Mouse (Mus musculus) urinary bladder, postnatal 25 days (tissue): ENCODE measurements around the gene Plxnb2.

ENCODE experiments used
- DNase-seq: peaks from one replicate; pipeline ENCODE4 v3.0.0; 2022; ENCODE audit warnings: low spot score

Gene Plxnb2

DNA sequence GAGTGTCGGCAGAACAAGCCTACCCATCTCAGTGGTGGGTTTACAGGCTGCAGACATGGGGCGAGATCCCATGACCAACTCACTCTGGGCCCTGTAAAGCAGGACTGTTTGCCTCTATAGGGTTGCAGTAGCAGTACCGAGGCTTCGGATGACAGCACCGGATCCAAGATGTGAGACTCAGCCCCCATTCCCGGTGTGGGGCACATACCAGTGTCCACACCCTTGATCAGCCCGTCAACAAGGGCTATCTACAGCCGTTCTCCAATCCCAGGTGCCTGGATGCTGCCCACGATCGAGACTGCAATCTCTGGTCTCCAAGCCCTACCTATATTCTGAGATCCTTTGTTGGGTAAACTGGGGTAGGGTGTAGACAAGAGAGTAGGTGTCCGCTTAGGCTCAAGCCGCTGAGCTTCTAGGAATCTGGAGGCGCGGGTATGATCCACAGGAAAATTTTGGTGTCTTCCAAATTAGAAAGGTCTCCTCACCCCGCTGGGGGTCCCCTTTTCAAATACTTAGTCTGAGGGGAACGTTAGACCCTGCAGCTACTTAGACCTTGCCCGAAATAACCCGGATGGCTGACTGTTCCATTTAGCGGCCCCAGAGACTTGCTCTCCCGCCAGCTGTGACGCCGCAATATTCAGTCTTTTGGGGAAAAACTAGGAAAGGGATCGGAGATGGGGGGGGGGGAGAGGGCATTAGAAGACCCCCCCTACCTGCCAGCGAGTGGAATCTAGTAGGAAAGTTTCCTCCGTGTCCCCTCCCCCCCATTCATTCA is 31.9 kb downstream of the Plxnb2 start:
- no peak for DNase-seq

- DNase-seq: no peak
Observed at GRCm38 (mm10) chr15:89147895-89148294, 32.7 kb downstream of the Plxnb2 start.

GRCm38 (mm10) chr15:89147456-89147855 is 33.1 kb downstream of the Plxnb2 start:
- DNase-seq: no peak

DNA sequence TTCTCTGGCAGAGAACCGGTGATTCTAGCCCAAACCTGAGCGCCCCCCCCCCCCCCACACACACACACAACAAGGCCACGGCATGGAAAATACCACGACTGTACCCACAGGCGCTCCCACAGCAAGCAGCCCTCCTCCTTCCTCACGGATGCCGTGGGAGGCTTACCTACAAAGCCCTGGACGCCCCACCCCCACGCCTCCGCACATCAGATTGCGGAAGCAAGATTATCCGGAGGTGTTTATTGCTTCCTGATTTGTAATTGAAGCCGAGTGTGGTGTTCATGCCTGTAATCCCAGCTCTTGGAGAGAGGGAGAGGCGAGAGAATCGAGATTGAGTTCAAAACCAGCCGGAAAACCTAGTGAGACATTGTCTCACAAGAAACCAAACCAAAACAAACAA is 33.6 kb downstream of the Plxnb2 start:
- DNase-seq: no peak

DNA sequence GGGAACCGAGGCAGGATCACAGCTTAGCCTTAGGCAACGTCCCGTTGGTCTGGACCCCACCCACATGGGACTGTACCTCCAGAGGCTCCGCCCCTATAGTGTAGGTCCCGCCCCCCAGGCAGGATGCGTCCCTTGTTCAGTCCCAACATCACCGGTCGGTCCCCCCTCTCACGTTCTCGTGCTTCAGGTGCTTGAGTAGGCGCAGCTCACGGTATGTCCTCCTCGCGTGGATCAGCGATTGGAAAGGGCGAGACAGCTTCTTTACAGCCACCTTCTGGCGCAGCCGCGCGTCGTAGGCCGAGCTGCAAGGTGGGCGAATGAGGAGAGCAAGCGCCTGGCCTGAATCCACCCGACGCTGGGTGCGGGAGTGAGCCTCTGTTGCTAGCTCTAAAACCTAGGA is 34.1 kb downstream of the Plxnb2 start:
- peak; percentile 58 for DNase-seq

- DNase-seq: no peak
Observed at GRCm38 (mm10) chr15:89145813-89146350, 34.7 kb downstream of the Plxnb2 start.

DNA sequence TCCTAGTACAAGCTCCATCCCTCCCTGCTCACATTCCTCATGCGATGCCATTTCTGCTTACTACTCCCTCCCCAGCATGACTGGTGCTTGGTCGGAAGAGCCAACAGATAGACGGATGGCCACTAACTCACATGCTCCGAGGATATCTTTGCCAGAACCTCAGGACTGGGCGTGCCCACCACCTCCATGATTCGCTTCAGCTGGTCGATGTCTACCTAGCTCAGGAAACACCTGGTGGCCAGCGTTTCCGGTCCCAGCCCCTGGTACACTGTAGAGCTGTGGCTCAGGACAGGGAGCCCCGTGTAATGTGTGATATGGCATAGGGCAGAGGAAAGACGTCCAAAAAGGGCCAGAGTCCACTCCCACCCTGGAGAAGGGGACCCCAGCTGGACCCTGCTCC is 35.6 kb downstream of the Plxnb2 start:
- no peak for DNase-seq

GRCm38 (mm10) chr15:89143134-89143533 is 37.5 kb downstream of the Plxnb2 start:
- DNase-seq: no peak

DNA sequence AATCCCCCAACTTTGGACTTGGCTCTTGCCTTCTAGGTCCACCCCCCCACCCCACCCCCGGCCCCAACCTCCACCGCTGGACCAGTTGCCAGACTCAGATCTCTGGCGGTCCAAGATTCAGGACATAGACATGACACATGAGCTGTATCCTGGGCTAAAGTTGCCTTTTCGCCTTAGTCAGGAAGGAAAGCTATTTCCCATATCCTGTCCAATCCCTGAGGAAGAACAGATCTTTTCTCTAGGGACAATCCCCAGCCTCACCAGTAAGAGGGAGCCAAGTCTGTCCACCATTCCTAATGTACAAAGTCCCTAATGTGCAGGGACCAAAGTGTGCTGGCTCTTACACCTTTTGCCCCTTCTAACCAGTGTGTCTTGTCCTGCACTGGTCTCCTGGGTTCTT is 38.7 kb downstream of the Plxnb2 start:
- DNase-seq: no peak

DNA sequence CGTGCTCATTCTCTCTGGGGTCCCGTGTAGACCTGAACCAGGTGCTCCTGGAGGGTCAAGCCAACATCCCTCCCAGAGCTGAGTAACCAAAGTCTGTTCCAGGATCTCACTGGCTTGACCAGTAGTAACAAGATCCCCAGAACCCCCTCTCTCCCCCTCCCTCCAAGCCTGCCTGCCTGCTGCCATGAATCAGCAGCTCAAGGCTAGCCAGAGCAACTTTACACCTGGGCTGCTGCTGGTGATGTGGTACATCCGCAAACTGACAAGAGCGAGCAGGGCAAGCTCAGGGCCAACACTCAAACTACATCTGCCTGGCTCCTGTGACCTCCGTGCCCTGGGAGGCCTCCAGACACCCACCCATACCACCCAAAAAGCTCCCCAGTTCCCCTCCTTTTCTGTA is 39.1 kb downstream of the Plxnb2 start:
- no peak for DNase-seq

GRCm38 (mm10) chr15:89140659-89141252 is 39.8 kb downstream of the Plxnb2 start, which contains the start of gene Mapk12:
Mapk12 (minus strand) TSS chr15:89140703.
- peak; percentile 52 for DNase-seq

DNA sequence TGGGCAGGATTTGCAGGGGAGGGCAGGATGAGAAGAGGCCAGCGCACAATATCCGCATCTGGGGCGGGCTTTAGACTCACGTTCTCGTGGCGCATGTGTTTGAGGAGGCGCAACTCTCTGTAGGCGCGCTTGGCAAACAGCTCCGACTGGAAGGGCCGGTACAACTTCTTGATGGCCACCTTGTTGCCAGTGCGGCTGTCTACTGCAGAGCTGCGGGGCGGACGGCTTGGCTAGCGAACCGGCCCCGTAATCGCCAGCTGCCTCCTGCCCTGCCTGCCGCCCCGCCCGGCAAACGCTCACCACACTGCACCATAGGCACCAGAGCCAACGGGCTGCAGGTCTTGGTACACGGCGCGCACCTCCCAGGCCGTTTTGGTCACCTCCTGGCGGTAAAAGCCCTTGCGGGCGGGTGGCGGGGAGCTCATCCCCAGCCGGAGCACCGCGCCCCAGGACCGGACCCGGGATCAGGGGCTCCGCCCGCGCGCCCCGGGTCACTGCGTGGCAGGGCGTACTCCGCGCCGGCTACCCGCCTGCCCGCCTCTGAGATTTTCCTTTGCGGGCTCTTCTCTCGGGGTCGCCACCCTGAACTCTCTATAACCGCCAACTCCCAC is 40.4 kb downstream of the Plxnb2 start:
- peak; percentile 71 for DNase-seq

DNA sequence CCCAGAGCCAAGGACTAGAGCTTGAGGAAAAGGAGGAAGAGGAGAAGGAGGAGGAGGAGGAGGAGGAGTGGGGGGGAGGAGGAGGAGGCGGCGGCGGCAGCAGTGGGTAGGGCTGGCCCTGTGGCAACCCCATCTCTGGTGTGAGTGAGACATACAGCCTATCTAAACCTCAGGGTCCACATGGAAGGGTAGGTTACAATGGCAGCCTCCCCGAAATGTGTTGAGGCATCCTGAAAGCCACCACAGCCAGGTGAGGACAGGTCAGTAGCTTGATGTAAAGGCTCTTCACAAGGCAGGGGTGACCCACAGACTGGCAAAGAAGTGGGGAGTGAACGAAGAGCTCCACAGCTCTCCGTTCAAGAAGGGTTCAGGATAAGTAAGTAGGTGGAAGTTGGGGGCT is 42.1 kb downstream of the Plxnb2 start:
- DNase-seq: no peak

- DNase-seq: no peak
Observed at GRCm38 (mm10) chr15:89138046-89138405, 42.6 kb downstream of the Plxnb2 start.

DNA sequence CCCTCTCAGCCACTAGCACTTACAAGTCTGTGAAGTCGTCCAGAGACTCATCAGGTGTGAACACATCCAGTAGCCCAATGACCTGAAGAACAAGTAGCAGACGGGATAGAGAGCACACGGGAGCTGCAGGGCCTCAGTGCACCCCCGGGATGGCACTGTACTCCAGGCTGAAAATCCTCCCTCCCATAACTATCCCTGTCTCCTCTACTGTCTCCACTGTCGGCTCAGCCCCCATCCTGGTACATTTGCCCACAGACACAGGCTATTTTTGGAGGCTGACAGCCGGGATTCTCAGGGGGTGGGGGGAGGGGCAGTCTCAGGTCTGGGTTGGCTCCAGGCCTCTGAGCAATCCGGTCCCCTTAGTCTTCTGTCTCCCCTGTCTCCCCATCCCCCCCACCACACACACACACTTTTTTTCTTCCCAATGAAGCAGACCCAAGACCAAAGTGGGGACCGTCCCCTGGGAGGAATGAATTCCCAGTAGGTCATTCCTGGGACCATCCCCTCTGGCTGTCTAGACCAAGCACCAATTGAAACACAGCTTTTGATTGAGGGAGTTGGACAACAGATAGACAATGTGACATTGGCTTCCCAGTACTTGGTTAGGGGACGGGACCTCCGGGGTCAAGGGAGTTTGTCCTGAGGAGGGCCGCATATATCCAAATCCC is 43.1 kb downstream of the Plxnb2 start:
- no peak for DNase-seq

DNA sequence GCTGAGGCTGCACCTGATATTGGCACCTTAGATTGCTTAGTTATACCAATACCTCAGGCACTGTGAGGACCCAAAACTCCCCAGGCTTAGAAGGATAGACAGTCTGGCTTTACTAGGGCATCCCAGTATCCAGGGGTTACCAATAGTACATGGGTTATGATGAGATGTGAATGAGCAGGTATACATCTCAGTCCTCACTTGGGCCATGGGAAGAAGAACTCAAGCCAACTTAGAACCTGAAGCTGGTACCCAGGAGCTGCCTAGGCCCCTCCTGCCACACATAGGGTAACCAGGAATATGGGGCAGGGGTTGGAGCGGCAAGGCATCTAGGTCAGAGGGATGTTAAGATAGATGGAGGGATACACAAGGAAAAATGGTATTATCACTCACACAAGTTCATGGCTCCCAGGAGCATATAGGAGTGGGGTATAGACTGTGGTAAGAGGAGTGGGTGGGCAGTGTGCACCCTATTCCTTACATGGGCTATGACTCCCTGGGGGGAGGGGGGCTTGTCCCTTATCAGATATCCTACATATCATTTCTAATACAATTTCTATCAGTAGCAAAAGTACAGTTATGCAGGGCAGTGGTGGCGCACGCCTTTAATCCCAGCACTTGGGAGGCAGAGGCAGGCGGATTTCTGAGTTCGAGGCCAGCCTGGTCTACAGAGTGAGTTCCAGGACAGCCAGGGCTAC is 44.0 kb downstream of the Plxnb2 start:
- DNase-seq: no peak

- no peak for DNase-seq
Observed at GRCm38 (mm10) chr15:89131316-89131715, 49.3 kb downstream of the Plxnb2 start.

- no peak for DNase-seq
Observed at GRCm38 (mm10) chr15:89130245-89130644, 50.3 kb downstream of the Plxnb2 start.

DNA sequence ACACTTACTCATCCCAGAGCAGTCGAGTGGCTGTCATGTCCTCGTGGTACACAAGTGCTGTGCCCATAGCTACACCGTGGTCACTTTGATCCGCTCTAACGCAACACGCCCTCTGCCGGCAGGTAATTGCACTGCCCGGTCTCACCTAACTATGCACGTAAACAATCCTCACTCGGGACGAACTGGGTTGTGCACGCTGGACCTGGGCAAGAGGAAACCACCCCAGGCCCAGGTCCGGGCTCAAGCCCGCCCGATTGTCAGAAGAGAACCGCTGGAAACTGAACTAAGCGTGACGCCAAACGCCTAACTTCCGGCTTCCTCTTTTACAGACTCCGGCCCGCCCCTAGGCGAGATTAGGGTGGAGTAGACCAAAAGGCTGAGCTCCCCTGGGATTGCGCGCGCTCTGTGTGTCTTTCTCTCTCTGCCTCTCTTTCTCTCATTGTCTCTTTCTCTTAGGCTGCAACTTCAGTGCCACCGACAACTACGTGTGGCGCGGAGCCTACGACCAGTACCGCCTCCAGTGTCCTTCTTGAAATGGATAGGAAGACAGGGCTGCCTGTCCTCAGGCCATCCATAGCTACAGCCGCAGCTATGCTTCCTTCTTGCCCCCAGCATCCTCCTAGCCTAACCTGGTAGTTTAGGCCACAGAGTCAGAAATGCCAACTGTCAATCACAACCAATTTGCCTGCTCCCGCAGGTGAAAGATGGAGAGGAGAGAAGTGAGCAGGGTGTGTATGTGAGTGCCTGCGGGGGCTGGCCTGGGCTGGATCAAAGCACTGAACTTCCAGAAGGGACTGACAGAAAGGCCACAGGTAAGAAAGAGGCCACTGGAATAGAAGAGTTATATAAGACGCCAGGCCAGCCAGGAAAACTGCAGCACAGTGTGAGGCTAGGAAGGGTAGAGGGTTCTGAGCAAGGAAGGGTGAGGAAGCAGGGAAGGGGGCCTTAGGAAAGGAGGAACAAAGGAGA is 51.9 kb downstream of the Plxnb2 start, which contains the start of gene Hdac10:
TSS of gene Hdac10 (minus strand) at position 319 of the 969 bp plus-strand sequence.
- peak; percentile 77 for DNase-seq

DNA sequence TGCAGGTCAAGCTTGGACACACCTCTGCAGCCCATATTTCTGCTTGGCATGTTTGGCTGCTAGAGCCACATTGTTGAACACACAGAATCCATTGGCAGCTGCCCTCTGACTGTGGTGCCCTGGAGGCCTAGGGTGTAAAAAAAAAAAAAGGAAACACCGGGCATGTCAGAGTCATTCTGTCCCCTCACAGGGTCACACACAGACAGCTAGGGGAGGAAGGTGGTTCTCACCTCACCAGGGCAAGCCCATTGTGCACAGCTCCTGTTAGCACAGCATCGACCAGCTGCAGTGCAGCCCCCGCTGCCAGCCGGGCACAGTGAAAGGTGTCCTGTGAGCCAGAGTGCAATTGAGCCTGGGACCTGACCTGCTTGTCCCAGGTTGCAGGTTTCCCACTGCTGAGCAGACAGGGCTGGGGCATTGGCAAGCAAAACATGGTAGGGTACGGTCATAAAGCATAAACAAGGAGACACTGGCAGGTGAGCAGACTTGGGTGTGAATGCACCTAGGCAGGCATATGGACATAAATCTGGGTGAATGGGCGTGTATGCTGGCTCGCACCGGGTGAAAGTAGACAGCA is 53.1 kb downstream of the Plxnb2 start:
- no peak for DNase-seq
